Mouse (Mus musculus) kidney, embryonic 16.5 days (tissue): ENCODE results near the gene Arhgef28. TPM values are rescaled to one million over a fixed set of nuclear protein-coding genes. Genes with fewer than 3 reads are reported as not detected.
"Not testable (repeated sequence)": the region's sequence is repeated elsewhere in the genome, so short reads cannot be mapped to it uniquely, and the experiment has no call there.

Experiments used
- ATAC-seq: fragments of 200-750 bp; cut with Nextera tagmentation; 2 replicates; pipeline ENCODE4 v1.8.0; 2017; ENCODE audit warnings: moderate TSS enrichment; ENCODE audit not compliant: low FRiP score, low TSS enrichment
- H3K27ac ChIP-seq: fragments of 300-500 bp; sonication (generic); 2 replicates; pipeline ENCODE4 v1.5.1; 2014; ENCODE audit warnings: low read length
- H3K27me3 ChIP-seq: fragments of 300-500 bp; sonication (generic); 2 replicates; pipeline ENCODE4 v1.6.1; 2014; ENCODE audit warnings: low read length, control low read depth, mixed read lengths; ENCODE audit not compliant: insufficient read depth
- H3K36me3 ChIP-seq: fragments of 300-500 bp; sonication (generic); 2 replicates; pipeline ENCODE4 v1.6.1; 2014; ENCODE audit warnings: low read length, control low read depth, mixed read lengths; ENCODE audit not compliant: insufficient read depth
- H3K4me1 ChIP-seq: fragments of 300-500 bp; sonication (generic); 2 replicates; pipeline ENCODE4 v1.6.1; 2014; ENCODE audit warnings: low read length, control low read depth, mixed read lengths; ENCODE audit not compliant: insufficient read depth
- H3K4me2 ChIP-seq: fragments of 300-500 bp; sonication (generic); replicated peaks from 2 replicates; pipeline ENCODE4 v1.6.1; 2014; ENCODE audit warnings: low read depth, low read length
- H3K4me3 ChIP-seq: fragments of 300-500 bp; sonication (generic); 2 replicates; pipeline ENCODE4 v1.5.1; 2014; ENCODE audit warnings: mild to moderate bottlenecking, low read length
- H3K9ac ChIP-seq: fragments of 300-500 bp; sonication (generic); replicated peaks from 2 replicates; pipeline ENCODE4 v1.6.1; 2014; ENCODE audit warnings: low read length
- H3K9me3 ChIP-seq: fragments of 300-500 bp; sonication (generic); 2 replicates; pipeline ENCODE4 v1.6.1; 2016; ENCODE audit warnings: low read length, control low read depth
- WGBS: fragments of 180-500 bp; shearing (Covaris S2); extraction: QIAGEN DNeasy Blood & Tissue Kit; methylation state at CpG from one replicate; pipeline ENCODE4 v1.1.7; 2014; 5-methylcytosine and 5-hydroxymethylcytosine counted together
- polyA plus RNA-seq: library from polyadenylated mRNA; unstranded; fragments of >200 nt; fragmentation: Nextera tagmentation; extraction: Ambion mirVana; gene quantifications from 2 replicates; pipeline ENCODE4 v1.2.1, GENCODE M21; 2015

The Arhgef28 gene
- polyA plus RNA-seq, 1 experiment from 2014 or later: 45.1 TPM

DNA sequence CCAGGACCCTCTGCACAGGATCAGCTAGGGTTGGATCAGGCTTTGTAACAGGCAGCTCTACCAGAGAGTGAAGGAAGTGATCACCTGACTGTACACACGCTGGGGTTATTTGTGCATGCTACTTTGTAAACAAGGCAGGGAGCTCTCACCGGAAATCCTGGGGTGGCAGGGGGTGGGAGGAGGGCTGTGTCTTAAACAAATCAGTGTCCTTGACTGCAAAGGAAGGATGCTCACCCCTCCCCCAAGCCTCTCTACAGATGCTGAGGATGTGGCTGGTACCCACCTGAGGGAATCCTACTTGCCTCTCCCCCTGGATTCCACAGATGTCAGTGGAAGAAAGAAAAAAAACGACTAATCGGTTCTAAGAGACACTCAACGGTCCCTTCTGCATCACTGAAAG is 176.2 kb downstream of the Arhgef28 start:
- WGBS: 29% methylated on average over 5 of the region's 5 CpGs
- H3K4me2 ChIP-seq: no peak overlapping the region
- peaks cover 14% of the 10 kb centered on the region; the same call in 1 of the 2 replicates for H3K4me1 ChIP-seq
- H3K4me3 ChIP-seq: no peak overlapping the region
- H3K27me3 ChIP-seq: no peaks in the 10 kb centered on the region
- ATAC-seq: no peak
- no peak overlapping the region for H3K9ac ChIP-seq
- H3K36me3 ChIP-seq: no peaks in the 10 kb centered on the region
- no peak overlapping the region for H3K27ac ChIP-seq
- H3K9me3 ChIP-seq: no peaks in the 10 kb centered on the region

DNA sequence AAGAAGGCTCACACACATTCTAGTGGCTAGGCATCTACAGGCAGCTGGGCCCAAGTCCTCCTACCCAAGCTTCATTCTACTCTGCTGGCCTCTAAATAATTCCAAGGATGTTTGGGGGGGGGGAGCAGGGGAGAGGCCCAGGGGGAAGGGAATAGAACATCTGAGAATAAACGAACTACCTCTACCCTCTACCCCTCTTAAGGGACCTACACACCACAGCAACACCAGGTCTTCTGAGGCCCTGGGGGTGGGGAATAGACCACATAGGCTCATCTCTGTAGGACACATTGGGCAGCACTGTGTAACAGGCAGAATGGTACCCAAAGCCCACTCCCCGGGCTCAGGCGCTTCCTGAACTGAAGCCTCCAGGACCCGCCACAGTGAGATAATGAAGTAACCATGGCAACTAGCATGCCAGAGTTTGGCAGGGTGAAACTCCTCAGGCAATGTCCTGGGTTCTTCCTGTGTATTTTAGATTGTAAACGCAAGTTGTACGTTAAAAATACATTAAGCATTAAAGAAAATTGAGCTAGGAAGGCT is 177.5 kb downstream of the Arhgef28 start:
- Histone ChIP-seq H3K4me1 (peaks cover 14% of the 10 kb centered on the region; the same call in 1 of the 2 replicates), H3K27ac (no peak overlapping the region), H3K36me3 (no peaks in the 10 kb centered on the region), H3K9ac (no peak overlapping the region), H3K4me3 (no peak overlapping the region), H3K4me2 (no peak overlapping the region), H3K9me3 (no peaks in the 10 kb centered on the region), H3K27me3 (no peaks in the 10 kb centered on the region)
- 69% methylated on average over 6 of the region's 6 CpGs for WGBS
- ATAC-seq: 0 out of 2 replicates have a peak, but pooled peaks have one; percentile 21

DNA sequence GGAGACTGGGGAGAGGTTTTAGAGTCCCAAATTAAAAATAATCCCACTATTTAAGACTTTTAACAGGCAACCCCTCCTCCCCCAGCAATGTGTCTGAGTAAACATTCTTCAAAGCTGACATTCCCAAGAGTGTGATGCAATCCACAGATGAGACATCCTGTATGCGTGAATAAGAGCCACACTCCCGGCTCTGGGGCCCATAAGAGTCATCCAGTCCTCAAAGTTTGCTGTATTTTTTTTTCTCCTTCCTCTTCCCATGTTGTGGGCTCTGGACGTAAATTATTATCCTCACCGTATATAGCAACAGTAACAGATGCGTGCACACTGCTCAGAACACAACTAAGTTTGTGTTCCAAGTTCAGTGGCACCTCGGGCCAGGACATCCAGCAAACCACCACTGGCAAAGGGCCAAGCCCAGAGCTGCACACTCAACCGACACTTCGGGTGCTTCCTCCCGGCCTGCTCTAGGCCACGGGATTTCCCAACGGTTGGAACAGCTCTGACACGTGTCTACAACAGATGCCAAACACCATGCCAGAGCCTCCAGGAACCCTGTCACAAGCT is 178.5 kb downstream of the Arhgef28 start:
- H3K4me3 ChIP-seq: no peak overlapping the region
- no peak overlapping the region for H3K9ac ChIP-seq
- no peak overlapping the region for H3K4me2 ChIP-seq
- no peaks in the 10 kb centered on the region for H3K27me3 ChIP-seq
- ATAC-seq: peak; percentile 49; the same call in 1 of the 2 replicates
- H3K27ac ChIP-seq: peak overlapping the region; percentile 15; the same call in 1 of the 2 replicates
- H3K4me1 ChIP-seq: peaks cover 14% of the 10 kb centered on the region; the same call in 1 of the 2 replicates
- no peaks in the 10 kb centered on the region for H3K9me3 ChIP-seq
- WGBS: 47% methylated on average over 12 of the region's 12 CpGs
- no peaks in the 10 kb centered on the region for H3K36me3 ChIP-seq

DNA sequence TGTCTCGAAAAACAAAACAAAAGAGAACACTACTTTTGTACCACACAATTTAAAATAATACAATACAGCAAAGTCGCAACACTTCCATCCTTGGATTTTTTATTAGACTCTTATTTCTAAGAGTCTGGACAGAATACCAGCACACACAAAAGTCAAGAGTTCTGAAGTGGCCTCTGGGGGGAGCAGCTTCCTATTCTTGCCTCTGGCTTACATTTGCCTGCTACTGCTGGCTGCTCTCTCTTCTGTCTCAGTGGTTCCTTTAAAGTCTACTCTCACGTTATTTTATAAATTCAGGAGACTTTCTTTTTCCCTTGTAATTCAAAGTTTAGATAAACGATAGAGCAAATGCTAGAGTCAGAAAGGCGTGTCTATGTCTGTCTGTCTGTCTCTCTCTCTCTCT is 179.1 kb downstream of the Arhgef28 start:
- no peaks in the 10 kb centered on the region for H3K9me3 ChIP-seq
- ATAC-seq: no peak
- WGBS: 69% methylated on average over 5 of the region's 5 CpGs
- H3K27ac ChIP-seq: peak overlapping the region; percentile 15; the same call in 1 of the 2 replicates
- no peak overlapping the region for H3K9ac ChIP-seq
- peaks cover 14% of the 10 kb centered on the region; the same call in 1 of the 2 replicates for H3K4me1 ChIP-seq
- no peak overlapping the region for H3K4me2 ChIP-seq
- no peaks in the 10 kb centered on the region for H3K36me3 ChIP-seq
- H3K27me3 ChIP-seq: no peaks in the 10 kb centered on the region
- no peak overlapping the region for H3K4me3 ChIP-seq

DNA sequence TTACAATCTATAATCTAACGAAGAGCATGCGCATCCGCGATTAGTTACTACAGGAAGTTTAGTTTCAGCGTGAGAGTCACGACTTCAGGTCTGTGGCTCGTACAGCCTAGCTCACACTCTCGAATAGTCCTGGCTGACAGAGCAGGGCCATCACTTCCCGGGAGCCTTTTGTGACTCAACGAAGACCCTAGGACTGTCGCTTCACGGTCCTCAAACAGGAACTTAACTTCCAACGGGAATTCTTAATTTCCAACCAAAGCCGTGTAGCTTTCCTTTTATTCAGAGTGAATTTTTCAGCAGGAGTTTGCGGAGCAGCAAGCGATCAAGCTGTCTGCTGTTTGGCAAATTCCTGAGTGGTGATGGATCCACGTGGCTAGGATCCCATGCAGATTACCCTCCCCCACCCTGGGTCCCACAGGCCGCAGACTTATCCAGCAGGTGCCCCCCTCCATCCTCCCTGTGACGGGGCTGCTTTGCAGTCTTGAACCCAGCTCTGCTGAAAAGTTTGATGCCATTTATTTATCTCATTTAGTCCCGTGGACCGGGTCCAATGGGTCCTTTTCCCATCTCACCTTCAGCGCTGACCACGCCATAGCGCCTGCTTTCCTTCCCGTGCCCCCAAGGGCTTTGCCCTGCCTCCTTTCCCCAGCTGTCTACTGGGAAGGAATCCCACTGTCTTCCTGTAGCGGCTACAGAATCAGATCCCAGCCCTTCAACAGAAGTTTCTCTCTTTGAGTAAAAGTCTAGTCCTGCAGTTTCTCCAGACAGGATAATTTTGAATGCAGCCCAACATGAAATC is 180.3 kb downstream of the Arhgef28 start:
- H3K4me3 ChIP-seq: no peak overlapping the region
- H3K9ac ChIP-seq: no peak overlapping the region
- H3K27me3 ChIP-seq: no peaks in the 10 kb centered on the region
- H3K4me1 ChIP-seq: peaks cover 14% of the 10 kb centered on the region; the same call in 1 of the 2 replicates
- H3K4me2 ChIP-seq: 0 out of 2 replicates have a peak overlapping the region, but pooled peaks have one; percentile 12
- WGBS: 80% methylated on average over 26 of the region's 26 CpGs
- no peaks in the 10 kb centered on the region for H3K36me3 ChIP-seq
- no peak overlapping the region for H3K27ac ChIP-seq
- H3K9me3 ChIP-seq: no peaks in the 10 kb centered on the region
- no peak for ATAC-seq

DNA sequence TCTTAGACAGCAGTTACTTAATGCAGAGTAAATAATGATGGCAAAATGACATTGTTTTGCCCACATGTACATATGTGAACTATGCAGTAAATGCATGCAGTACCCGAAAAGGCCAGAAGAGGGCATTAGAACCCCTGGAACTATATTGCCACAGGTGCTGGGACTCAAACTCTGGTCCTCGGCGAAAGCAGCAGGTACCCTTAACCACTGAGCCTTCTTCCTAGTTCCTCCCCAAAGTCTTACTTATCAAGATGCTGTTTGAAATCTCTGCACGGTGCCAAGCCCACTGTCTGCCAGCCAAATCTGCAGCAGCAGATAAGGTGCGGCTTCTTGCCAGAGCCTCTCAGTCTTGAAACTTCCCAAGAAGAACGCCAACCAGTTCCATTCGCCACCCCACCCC is 181.1 kb downstream of the Arhgef28 start:
- WGBS: 86% methylated on average over 7 of the region's 7 CpGs
- H3K9ac ChIP-seq: no peak overlapping the region

DNA sequence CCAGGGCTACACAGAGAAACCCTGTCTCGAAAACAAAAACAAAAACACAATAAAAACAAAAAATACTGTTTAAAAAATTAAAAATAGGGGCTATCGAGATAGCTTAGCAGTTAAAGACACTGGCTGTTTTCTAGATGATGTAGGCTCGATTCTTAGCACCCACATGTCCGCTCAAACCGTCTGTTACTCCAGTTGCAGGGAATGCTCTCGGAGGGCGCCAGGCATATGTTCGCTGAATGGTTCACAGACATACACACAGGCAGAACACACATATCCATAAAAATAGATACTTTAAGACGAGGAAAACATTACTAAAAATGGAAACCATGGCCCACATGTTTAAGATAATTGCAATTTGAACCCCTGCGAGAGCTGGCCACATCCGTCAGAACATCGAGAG is 181.6 kb downstream of the Arhgef28 start:
- Histone ChIP-seq H3K4me1 (peaks cover 14% of the 10 kb centered on the region; the same call in 1 of the 2 replicates), H3K9ac (no peak overlapping the region), H3K4me3 (no peak overlapping the region), H3K4me2 (no peak overlapping the region), H3K9me3 (no peaks in the 10 kb centered on the region), H3K36me3 (no peaks in the 10 kb centered on the region), H3K27ac (no peak overlapping the region), H3K27me3 (no peaks in the 10 kb centered on the region)
- 93% methylated on average over 12 of the region's 12 CpGs for WGBS
- ATAC-seq: no peak

More for the DNA sequence above, 181.1 kb downstream of the Arhgef28 start:
- ATAC-seq: no peak
- H3K4me2 ChIP-seq: no peak overlapping the region
- no peaks in the 10 kb centered on the region for H3K36me3 ChIP-seq
- no peaks in the 10 kb centered on the region for H3K9me3 ChIP-seq
- H3K4me1 ChIP-seq: peaks cover 14% of the 10 kb centered on the region; the same call in 1 of the 2 replicates
- H3K27ac ChIP-seq: no peak overlapping the region
- no peaks in the 10 kb centered on the region for H3K27me3 ChIP-seq
- no peak overlapping the region for H3K4me3 ChIP-seq

DNA sequence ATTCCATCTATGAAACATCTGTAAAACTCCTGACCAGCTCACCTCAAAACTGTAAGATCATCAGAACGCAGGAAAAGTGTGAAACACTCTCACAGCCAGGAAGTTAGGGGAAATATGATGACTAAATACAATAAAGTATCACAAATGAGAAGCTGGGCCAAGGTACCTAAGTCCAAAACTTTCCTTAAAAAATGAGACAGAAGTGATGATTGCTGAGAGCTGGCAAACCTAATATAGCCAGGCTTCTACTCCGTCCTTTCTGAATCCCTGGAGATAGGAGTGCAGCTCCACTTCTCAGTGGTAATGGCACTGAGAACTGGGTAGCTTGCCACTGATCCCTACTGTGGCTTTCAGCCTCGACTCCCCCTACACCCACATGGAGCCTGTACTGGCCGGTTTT is 184.3 kb downstream of the Arhgef28 start:
- H3K27ac ChIP-seq: no peak overlapping the region
- no peak overlapping the region for H3K9ac ChIP-seq
- ATAC-seq: no peak
- no peaks in the 10 kb centered on the region for H3K36me3 ChIP-seq
- no peak overlapping the region for H3K4me2 ChIP-seq
- H3K4me3 ChIP-seq: no peak overlapping the region
- H3K4me1 ChIP-seq: peaks cover 5% of the 10 kb centered on the region
- H3K27me3 ChIP-seq: no peaks in the 10 kb centered on the region
- H3K9me3 ChIP-seq: no peaks in the 10 kb centered on the region
- WGBS: 71% methylated on average over 4 of the region's 4 CpGs

DNA sequence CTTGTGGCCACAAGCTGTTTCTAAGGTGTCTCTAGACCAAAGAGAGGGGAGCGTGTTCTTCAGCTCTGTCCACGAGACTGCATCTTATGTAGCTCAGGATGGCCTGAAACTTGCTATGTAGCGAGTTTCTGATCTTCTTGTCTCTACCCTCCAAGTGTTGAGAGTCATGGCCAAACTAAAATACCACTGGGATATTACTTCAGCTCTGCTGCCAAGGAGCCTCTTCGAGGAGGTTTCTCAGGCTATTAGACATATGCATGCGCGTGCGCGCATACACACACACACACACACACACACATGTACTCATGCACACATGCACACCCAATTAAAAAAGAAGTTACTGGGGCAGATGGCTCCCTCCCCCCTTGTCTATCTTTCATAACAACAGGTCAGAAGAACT is 187.4 kb downstream of the Arhgef28 start:
- H3K9ac ChIP-seq, H3K36me3 ChIP-seq, ATAC-seq, H3K27ac ChIP-seq, H3K4me2 ChIP-seq, H3K27me3 ChIP-seq, H3K9me3 ChIP-seq, H3K4me3 ChIP-seq, H3K4me1 ChIP-seq: not testable (repeated sequence)
- 96% methylated on average over 8 of the region's 8 CpGs for WGBS
